Mouse (Mus musculus): ENCODE results near the gene Gm33543. TPM values are rescaled to one million over a fixed set of nuclear protein-coding genes. Genes with fewer than 3 reads are reported as not detected.

Gm33543 gene
- total RNA-seq (2012; rRNA removed), result not detected in 2 replicates
- not detected in 2 replicates for total RNA-seq (2014; rRNA removed)
- polyA plus RNA-seq (2012; ENCODE audit: insufficient read length, low read depth), result not detected in 2 replicates

- TF ChIP-seq MEF2A (IDR thresholded peaks at IDR 0.05; ENCODE audit: borderline replicate concordance, low read depth, low read length), result no peak
- TF ChIP-seq E2F4 (IDR thresholded peaks at IDR 0.05; ENCODE audit: insufficient replicate concordance, low read depth, low read length), result no peak
- 0 out of 2 replicates have a peak, but pooled peaks have one; percentile 7 for TF ChIP-seq BHLHE40 (IDR thresholded peaks at IDR 0.05; ENCODE audit: low read depth, low read length)
- TF ChIP-seq EP300 (IDR thresholded peaks at IDR 0.05; ENCODE audit: low read length), result peak; percentile 27; the same call in 1 of the 2 replicates
- DNase-seq (ENCODE audit: extremely low read depth), result no peak
- H3K4me3 ChIP-seq (replicated peaks in 1 of 3; ENCODE audit: low read depth in 2 of 3, low read length in 2 of 3, poor library complexity in 1 of 3), result no peak within 1 kb of the TSS
- dilution Hi-C loops (cut with MboI; ENCODE audit: extremely low pct_ligation_motif_present, extremely low pct_unique_long_range_greater_than_20kb, low sequenced_read_pairs), result no loop called here
- no peak within 1 kb of the TSS for H3K9ac ChIP-seq (ENCODE audit: insufficient read depth, low read depth)
- in situ Hi-C loops (cut with MboI; ENCODE audit: low pct_ligation_motif_present, low pct_unique_long_range_greater_than_20kb, low sequenced_read_pairs), result no loop called here
- H3K36me3 ChIP-seq (replicated peaks in 1 of 2; ENCODE audit: control insufficient read depth in 1 of 2, insufficient read depth in 1 of 2, low read length in 1 of 2), result no peaks in the 10 kb centered on the region
- peaks cover 11 to 33% of the 10 kb centered on the region in 2 experiments for H3K4me1 ChIP-seq (ENCODE audit: control insufficient read depth in 1 of 2, insufficient read depth in 2 of 2)
- no peaks in the 10 kb centered on the region for H3K79me2 ChIP-seq (replicated peaks; ENCODE audit: control insufficient read depth, extremely low read depth, insufficient read depth, poor library complexity, severe bottlenecking)
- H3K9me3 ChIP-seq (replicated peaks; ENCODE audit: low read length), result no peaks in the 10 kb centered on the region
- no peak within 1 kb of the TSS; the same call in 1 of the 2 replicates for H3K4me2 ChIP-seq (ENCODE audit: insufficient read depth, low read depth, poor library complexity, severe bottlenecking)
- no peak within 1 kb of the TSS for H3K27ac ChIP-seq (ENCODE audit: insufficient read depth, low read depth)
- no peaks in the 10 kb centered on the region for H3K27me3 ChIP-seq (replicated peaks)
These were observed at the start of gene Gm33543 for GRCm38 (mm10) chr10:95842789-95843637. Gene Gm33543 (minus strand): TSS chr10:95842930.

GRCm38 (mm10) chr10:95892132-95892531 is 49.4 kb upstream of the Gm33543 start:
- H3K4me3 ChIP-seq (replicated peaks in 1 of 3; ENCODE audit: low read depth in 2 of 3, low read length in 2 of 3, poor library complexity in 1 of 3), result no peak overlapping the region
- dilution Hi-C loops (cut with MboI; ENCODE audit: extremely low pct_ligation_motif_present, extremely low pct_unique_long_range_greater_than_20kb, low sequenced_read_pairs) (no loop called here), in situ Hi-C loops (cut with MboI; ENCODE audit: low pct_ligation_motif_present, low pct_unique_long_range_greater_than_20kb, low sequenced_read_pairs) (loop anchor here (5.0 to 25.0 kb wide), 3 partner anchors 335 to 905 kb away; no protein-coding TSS in a partner anchor)
- H3K79me2 ChIP-seq (replicated peaks; ENCODE audit: control insufficient read depth, extremely low read depth, insufficient read depth, poor library complexity, severe bottlenecking), result no peaks in the 10 kb centered on the region
- no peak for DNase-seq (ENCODE audit: extremely low read depth)
- TF ChIP-seq UBTF (IDR thresholded peaks at IDR 0.05; ENCODE audit: low read depth, low read length) (no peak), ELF1 (IDR thresholded peaks at IDR 0.05; ENCODE audit: low read depth, low read length) (0 out of 2 replicates have a peak, but pooled peaks have one; percentile 11)
- no peaks in the 10 kb centered on the region for H3K9me3 ChIP-seq (replicated peaks; ENCODE audit: low read length)
- H3K27me3 ChIP-seq (replicated peaks), result no peaks in the 10 kb centered on the region
- no peak overlapping the region for H3K9ac ChIP-seq (ENCODE audit: insufficient read depth, low read depth)
- H3K4me1 ChIP-seq (ENCODE audit: control insufficient read depth in 1 of 2, insufficient read depth in 2 of 2), result peaks cover 5 to 19% of the 10 kb centered on the region in 2 experiments
- H3K4me2 ChIP-seq (ENCODE audit: insufficient read depth, low read depth, poor library complexity, severe bottlenecking), result no peak overlapping the region
- H3K27ac ChIP-seq (ENCODE audit: insufficient read depth, low read depth), result no peak overlapping the region
- no peaks in the 10 kb centered on the region for H3K36me3 ChIP-seq (replicated peaks in 1 of 2; ENCODE audit: control insufficient read depth in 1 of 2, insufficient read depth in 1 of 2, low read length in 1 of 2)

- Histone ChIP-seq H3K9ac (ENCODE audit: insufficient read depth, low read depth) (no peak overlapping the region), H3K27ac (ENCODE audit: insufficient read depth, low read depth) (no peak overlapping the region)
These were observed 48.7 kb upstream of the Gm33543 start for GRCm38 (mm10) chr10:95891214-95891960.

More at GRCm38 (mm10) chr10:95891214-95891960, 48.7 kb upstream of the Gm33543 start:
- in situ Hi-C loops (cut with MboI; ENCODE audit: low pct_ligation_motif_present, low pct_unique_long_range_greater_than_20kb, low sequenced_read_pairs) (loop anchor here (5.0 to 25.0 kb wide), 3 partner anchors 334 to 904 kb away; no protein-coding TSS in a partner anchor), dilution Hi-C loops (cut with MboI; ENCODE audit: extremely low pct_ligation_motif_present, extremely low pct_unique_long_range_greater_than_20kb, low sequenced_read_pairs) (no loop called here)
- Histone ChIP-seq H3K4me3 (replicated peaks in 1 of 3; ENCODE audit: low read depth in 2 of 3, low read length in 2 of 3, poor library complexity in 1 of 3) (no peak overlapping the region), H3K36me3 (replicated peaks in 1 of 2; ENCODE audit: control insufficient read depth in 1 of 2, insufficient read depth in 1 of 2, low read length in 1 of 2) (no peaks in the 10 kb centered on the region), H3K9me3 (replicated peaks; ENCODE audit: low read length) (no peaks in the 10 kb centered on the region), H3K4me2 (ENCODE audit: insufficient read depth, low read depth, poor library complexity, severe bottlenecking) (no peak overlapping the region), H3K79me2 (replicated peaks; ENCODE audit: control insufficient read depth, extremely low read depth, insufficient read depth, poor library complexity, severe bottlenecking) (no peaks in the 10 kb centered on the region), H3K4me1 (ENCODE audit: control insufficient read depth in 1 of 2, insufficient read depth in 2 of 2) (peaks cover 5 to 19% of the 10 kb centered on the region in 2 experiments), H3K27me3 (replicated peaks) (no peaks in the 10 kb centered on the region)
- DNase-seq (ENCODE audit: extremely low read depth), result no peak
- no peak for TF ChIP-seq IRF4 (IDR thresholded peaks at IDR 0.05; ENCODE audit: low read depth, low read length)
- TF ChIP-seq ZMIZ1 (IDR thresholded peaks at IDR 0.05; ENCODE audit: low read depth, low read length), result no peak
- TF ChIP-seq E2F4 (IDR thresholded peaks at IDR 0.05; ENCODE audit: insufficient replicate concordance, low read depth, low read length), result no peak
- no peak for TF ChIP-seq USF1 (IDR thresholded peaks at IDR 0.05; ENCODE audit: low read depth, low read length)
- no peak for TF ChIP-seq POLR2AphosphoS2 (IDR thresholded peaks at IDR 0.05; ENCODE audit: low read depth, low read length)
- TF ChIP-seq EP300 (IDR thresholded peaks at IDR 0.05; ENCODE audit: low read length), result no peak
- TF ChIP-seq USF2 (conservative IDR thresholded peaks at IDR 0.05; ENCODE audit: low read depth, low read length), result no peak
- no peak for TF ChIP-seq SIN3A (IDR thresholded peaks at IDR 0.05; ENCODE audit: low read length)
- no peak for TF ChIP-seq ZC3H11A (IDR thresholded peaks at IDR 0.05; ENCODE audit: low read depth, low read length)
- no peak for TF ChIP-seq MXI1 (IDR thresholded peaks at IDR 0.05; ENCODE audit: low read depth, low read length)
- TF ChIP-seq ETS1 (conservative IDR thresholded peaks at IDR 0.05; ENCODE audit: low read depth, low read length), result no peak
- no peak for TF ChIP-seq CTCF (conservative IDR thresholded peaks at IDR 0.05 in 1 of 2, IDR thresholded peaks at IDR 0.05 in 1 of 2; ENCODE audit: low read depth in 2 of 2, low read length in 2 of 2)
- TF ChIP-seq RCOR1 (conservative IDR thresholded peaks at IDR 0.05; ENCODE audit: low read depth, low read length), result no peak
- TF ChIP-seq ZKSCAN1 (IDR thresholded peaks at IDR 0.05; ENCODE audit: borderline replicate concordance, low read depth, low read length), result no peak
- TF ChIP-seq MAX (IDR thresholded peaks at IDR 0.05; ENCODE audit: low read length), result no peak
- TF ChIP-seq TCF12 (IDR thresholded peaks at IDR 0.05; ENCODE audit: low read depth, low read length), result no peak

Data from CH12.LX (cell line).